8 mouse cellular contexts compared by ENCODE assay signal in genomic region chr2:165317621-165318263, GRCm38 (mm10). TPM values are rescaled to one million over a fixed set of nuclear protein-coding genes. Genes with fewer than 3 reads are reported as not detected.
A peak's percentile ranks its signal among the peaks of the same experiment; 100 is the strongest.
DNase-seq lines count a peak whose midpoint lies in the region; ATAC-seq lines count a peak whose summit lies in the region.
"Had no signal": no experiment of that assay in that cellular context is flagged by ENCODE, and none has a peak within 500 bp of the region (broad histone marks: within the 10 kb centered on the region; RNA-seq: fewer than 3 reads in every experiment).

No protein-coding gene starts in this region.

- peak overlapping the region; percentile 45; the same call in 1 of the 2 replicates for H3K9ac ChIP-seq in lung, embryonic 16.5 days (ENCODE audit: low read length)
- no peak overlapping the region for H3K9ac ChIP-seq in liver, embryonic 16.5 days (ENCODE audit: low read depth, low read length)
- H3K9ac ChIP-seq in stomach, embryonic 15.5 days = no peak overlapping the region

- H3K4me3 ChIP-seq in lung, embryonic 16.5 days (ENCODE audit: low read length) = no peak overlapping the region
- peak overlapping the region; percentile 24 for H3K4me3 ChIP-seq in hindbrain, embryonic 10.5 days
- no peak overlapping the region for H3K4me3 ChIP-seq in liver, embryonic 16.5 days (ENCODE audit: low read depth, low read length)
- H3K4me3 ChIP-seq in stomach, embryonic 15.5 days (replicated peaks) = no peak overlapping the region

- no peaks in the 10 kb centered on the region for H3K27me3 ChIP-seq in lung, embryonic 16.5 days (ENCODE audit: control insufficient read depth, insufficient read depth, low read depth, low read length)
- peaks cover 22% of the 10 kb centered on the region for H3K27me3 ChIP-seq in hindbrain, embryonic 10.5 days (ENCODE audit: insufficient read depth, poor library complexity, severe bottlenecking)
- no peaks in the 10 kb centered on the region for H3K27me3 ChIP-seq in liver, embryonic 16.5 days (ENCODE audit: control insufficient read depth, insufficient read depth, low read depth, low read length)
- H3K27me3 ChIP-seq in stomach, embryonic 15.5 days (replicated peaks) = no peaks in the 10 kb centered on the region

- H3K36me3 ChIP-seq in lung, embryonic 16.5 days (ENCODE audit: control insufficient read depth, insufficient read depth, low read length) = peaks cover 30% of the 10 kb centered on the region
- H3K36me3 ChIP-seq in hindbrain, embryonic 10.5 days = peaks cover 34% of the 10 kb centered on the region
- 0 out of 2 replicates have a peak, but pooled peaks cover 6% of the 10 kb centered on the region for H3K36me3 ChIP-seq in liver, embryonic 16.5 days (ENCODE audit: control insufficient read depth, insufficient read depth)
- peaks cover 21% of the 10 kb centered on the region for H3K36me3 ChIP-seq in stomach, embryonic 15.5 days

- H3K27ac ChIP-seq in lung, embryonic 16.5 days (ENCODE audit: low read length) = peak overlapping the region; percentile 41; the same call in 1 of the 2 replicates
- peak overlapping the region; percentile 90 for H3K27ac ChIP-seq in hindbrain, embryonic 10.5 days
- peak overlapping the region; percentile 30 for H3K27ac ChIP-seq in liver, embryonic 16.5 days (ENCODE audit: low read length)
- H3K27ac ChIP-seq in stomach, embryonic 15.5 days = peak overlapping the region; percentile 59

- no peaks in the 10 kb centered on the region for H3K9me3 ChIP-seq in lung, embryonic 16.5 days (ENCODE audit: control insufficient read depth, low read length)
- H3K9me3 ChIP-seq in hindbrain, embryonic 10.5 days = no peaks in the 10 kb centered on the region
- no peaks in the 10 kb centered on the region for H3K9me3 ChIP-seq in liver, embryonic 16.5 days (replicated peaks; ENCODE audit: control insufficient read depth, low read length)
- no peaks in the 10 kb centered on the region for H3K9me3 ChIP-seq in stomach, embryonic 15.5 days

- WGBS in lung, embryonic 16.5 days = 40% methylated on average over 16 of the region's 16 CpGs
- WGBS in hindbrain, embryonic 10.5 days = 52% methylated on average over 16 of the region's 16 CpGs
- WGBS in liver, embryonic 16.5 days (ENCODE audit: insufficient replicate concordance) = 22% methylated on average over 16 of the region's 16 CpGs
- 40% methylated on average over 16 of the region's 16 CpGs for WGBS in stomach, embryonic 15.5 days

- no peak for DNase-seq in lung, postnatal 14 days
- no peak for DNase-seq in hindbrain, embryonic 10.5 days (ENCODE audit: low spot score)
- DNase-seq in left cerebral cortex, adult 11 months (ENCODE audit: low spot score) = no peak
- DNase-seq in frontal cortex, postnatal 14 days (ENCODE audit: low spot score in 2 of 2) = no peak

- no peak for ATAC-seq in lung, embryonic 16.5 days (ENCODE audit: low read depth)
- peak; percentile 27; the same call in 1 of the 2 replicates for ATAC-seq in liver, embryonic 16.5 days (ENCODE audit: low read depth)
- ATAC-seq in stomach, embryonic 15.5 days (ENCODE audit: insufficient read depth, low FRiP score, low read depth) = no peak

- no peak overlapping the region for H3K4me2 ChIP-seq in lung, embryonic 16.5 days (ENCODE audit: low read depth, low read length)
- H3K4me2 ChIP-seq in liver, embryonic 16.5 days (ENCODE audit: low read depth, low read length) = no peak overlapping the region
- H3K4me2 ChIP-seq in stomach, embryonic 15.5 days = 0 out of 2 replicates have a peak overlapping the region, but pooled peaks have one; percentile 1

- H3K4me1 ChIP-seq in lung, embryonic 16.5 days (replicated peaks; ENCODE audit: control insufficient read depth, insufficient read depth, low read length) = peaks cover 55% of the 10 kb centered on the region
- peaks cover 86% of the 10 kb centered on the region for H3K4me1 ChIP-seq in hindbrain, embryonic 10.5 days (replicated peaks)
- peaks cover 41% of the 10 kb centered on the region for H3K4me1 ChIP-seq in liver, embryonic 16.5 days (ENCODE audit: control insufficient read depth, low read depth, low read length)
- peaks cover 47% of the 10 kb centered on the region for H3K4me1 ChIP-seq in stomach, embryonic 15.5 days

RNA-seq across cellular contexts. Expression of gene Elmo2, which starts 8.5 kb away (rescaled TPM):
- polyA plus RNA-seq in lung, embryonic 16.5 days (2015; fragmentation: Nextera tagmentation; extraction: Ambion mirVana) = 76.6 and 82.8 TPM in 2 replicates
- 90.0 and 94.6 TPM in 2 replicates for polyA plus RNA-seq in hindbrain, embryonic 10.5 days (2016; fragmentation: Nextera tagmentation; extraction: Ambion mirVana)
- 15.9 and 16.3 TPM in 2 replicates for polyA plus RNA-seq in liver, embryonic 16.5 days (2015; fragmentation: Nextera tagmentation; extraction: Ambion mirVana)
- polyA plus RNA-seq in stomach, embryonic 15.5 days (2015; fragmentation: Nextera tagmentation; extraction: Ambion mirVana) = 53.2 and 56.2 TPM in 2 replicates

RNA-seq across cellular contexts. Expression of gene Slc35c2, which starts 30.1 kb away (rescaled TPM):
- polyA plus RNA-seq in lung, embryonic 16.5 days (2015; fragmentation: Nextera tagmentation; extraction: Ambion mirVana) = 47.9 and 48.0 TPM in 2 replicates
- polyA plus RNA-seq in hindbrain, embryonic 10.5 days (2016; fragmentation: Nextera tagmentation; extraction: Ambion mirVana) = 68.3 and 73.0 TPM in 2 replicates
- 37.9 and 47.2 TPM in 2 replicates for polyA plus RNA-seq in liver, embryonic 16.5 days (2015; fragmentation: Nextera tagmentation; extraction: Ambion mirVana)
- polyA plus RNA-seq in stomach, embryonic 15.5 days (2015; fragmentation: Nextera tagmentation; extraction: Ambion mirVana) = 60.5 and 71.8 TPM in 2 replicates

RNA-seq across cellular contexts. Expression of gene Zfp663, which starts 50.8 kb away (rescaled TPM):
- 1.1 and 1.9 TPM in 2 replicates for polyA plus RNA-seq in lung, embryonic 16.5 days (2015; fragmentation: Nextera tagmentation; extraction: Ambion mirVana)
- polyA plus RNA-seq in hindbrain, embryonic 10.5 days (2016; fragmentation: Nextera tagmentation; extraction: Ambion mirVana) = 5.5 and 6.7 TPM in 2 replicates
- polyA plus RNA-seq in liver, embryonic 16.5 days (2015; fragmentation: Nextera tagmentation; extraction: Ambion mirVana) = not detected in 2 replicates
- polyA plus RNA-seq in stomach, embryonic 15.5 days (2015; fragmentation: Nextera tagmentation; extraction: Ambion mirVana) = 0.64 and 0.66 TPM in 2 replicates
- polyA plus RNA-seq: gonadal fat pad, adult 2 months had no signal

Comparison
In these comparisons a context has a peak if more than half of its experiments do, and no peak if none do; other contexts are left out.
1. H3K27ac ChIP-seq: peak in every context shown above with its lines; median percentile 90 in hindbrain, embryonic 10.5 days; 59 in stomach, embryonic 15.5 days; 41 in lung, embryonic 16.5 days; 30 in liver, embryonic 16.5 days.